Mouse (Mus musculus): ENCODE data around the gene Gm47791.

Gene Gm47791

GRCm38 (mm10) chr1:82785546-82785945 is 14.5 kb upstream of the Gm47791 start:
- DNase-seq (ENCODE audit: low spot score): no peak

- DNase-seq (ENCODE audit: low spot score): no peak
These were observed 12.5 kb upstream of the Gm47791 start for GRCm38 (mm10) chr1:82783559-82783958.

- no peak for DNase-seq (ENCODE audit: low spot score)
These were observed 8.4 kb upstream of the Gm47791 start for GRCm38 (mm10) chr1:82779388-82779966.

GRCm38 (mm10) chr1:82775293-82775692 is 4.2 kb upstream of the Gm47791 start:
- no peak for DNase-seq (ENCODE audit: low spot score)

GRCm38 (mm10) chr1:82773208-82773607 is 2.2 kb upstream of the Gm47791 start:
- no peak for DNase-seq (ENCODE audit: low spot score)

GRCm38 (mm10) chr1:82772428-82772827 is 1.4 kb upstream of the Gm47791 start:
- DNase-seq (ENCODE audit: low spot score): no peak

- no peak for DNase-seq (ENCODE audit: low spot score)
These were observed 2.8 kb downstream of the Gm47791 start, which contains the start of gene Tm4sf20 for GRCm38 (mm10) chr1:82768269-82768668. Gene Tm4sf20, minus strand, starts transcription at chr1:82768461.

- DNase-seq (ENCODE audit: low spot score): no peak
These were observed 4.4 kb downstream of the Gm47791 start for GRCm38 (mm10) chr1:82766641-82767040.

GRCm38 (mm10) chr1:82766227-82766626 is 4.8 kb downstream of the Gm47791 start:
- DNase-seq (ENCODE audit: low spot score): no peak

- no peak for DNase-seq (ENCODE audit: low spot score)
These were observed 8.8 kb downstream of the Gm47791 start for GRCm38 (mm10) chr1:82762274-82762673.

GRCm38 (mm10) chr1:82761454-82762169 is 9.4 kb downstream of the Gm47791 start:
- no peak for DNase-seq (ENCODE audit: low spot score)

GRCm38 (mm10) chr1:82759520-82759919 is 11.5 kb downstream of the Gm47791 start:
- no peak for DNase-seq (ENCODE audit: low spot score)

- DNase-seq (ENCODE audit: low spot score): no peak
These were observed 23.2 kb downstream of the Gm47791 start for GRCm38 (mm10) chr1:82747714-82748452.

- DNase-seq (ENCODE audit: low spot score): no peak
These were observed 24.6 kb downstream of the Gm47791 start for GRCm38 (mm10) chr1:82746408-82746807.

GRCm38 (mm10) chr1:82743962-82744361 is 27.1 kb downstream of the Gm47791 start:
- no peak for DNase-seq (ENCODE audit: low spot score)

GRCm38 (mm10) chr1:82741539-82741938 is 29.5 kb downstream of the Gm47791 start:
- no peak for DNase-seq (ENCODE audit: low spot score)

GRCm38 (mm10) chr1:82738066-82738465 is 33.0 kb downstream of the Gm47791 start:
- DNase-seq (ENCODE audit: low spot score): no peak

GRCm38 (mm10) chr1:82733357-82733756 is 37.7 kb downstream of the Gm47791 start:
- no peak for DNase-seq (ENCODE audit: low spot score)

GRCm38 (mm10) chr1:82726482-82726881 is 44.6 kb downstream of the Gm47791 start:
- no peak for DNase-seq (ENCODE audit: low spot score)

GRCm38 (mm10) chr1:82725875-82726185 is 45.2 kb downstream of the Gm47791 start:
- DNase-seq (ENCODE audit: low spot score): no peak

GRCm38 (mm10) chr1:82725026-82725874 is 45.8 kb downstream of the Gm47791 start:
- DNase-seq (ENCODE audit: low spot score): no peak

GRCm38 (mm10) chr1:82724339-82725025 is 46.6 kb downstream of the Gm47791 start, which contains the start of gene Mff:
Gene Mff, plus strand, starts transcription at chr1:82724890.
- peak; percentile 94 for DNase-seq (ENCODE audit: low spot score)
